Mouse (Mus musculus) stomach, postnatal 0 days (tissue): ENCODE measurements around the gene Cldn16.

Experiments
- CTCF ChIP-seq: IDR thresholded peaks from 2 replicates; pipeline ENCODE4 v1.5.1; 2016; ENCODE audit warnings: antibody characterized with exemption, low read depth, mild to moderate bottlenecking, moderate library complexity
- EP300 ChIP-seq: optimal IDR thresholded peaks from 2 replicates; pipeline ENCODE3; 2016; ENCODE audit warnings: antibody characterized with exemption

DNA sequence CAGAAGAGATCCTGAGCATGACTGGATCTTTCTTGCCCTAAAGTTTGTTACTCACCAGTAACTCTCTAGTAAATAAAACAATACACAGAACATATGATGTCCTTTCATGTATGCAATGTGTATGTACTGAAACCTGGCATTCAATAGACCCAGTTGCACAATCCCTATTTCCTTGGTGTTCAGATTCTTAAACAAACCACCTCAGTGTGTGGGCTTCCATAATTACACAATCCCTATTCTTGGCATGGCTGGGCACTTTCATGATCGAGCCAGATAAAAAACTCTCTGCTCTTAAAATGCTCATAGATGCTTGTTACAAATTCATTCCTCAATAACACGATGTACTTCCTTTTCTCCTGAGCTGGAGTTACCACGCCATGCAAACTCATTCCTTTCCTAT lies 21.8 kb upstream of the Cldn16 start:
- TF ChIP-seq CTCF (no peak), EP300 (no peak)
